Mouse (Mus musculus) ovary, postnatal 10 days (tissue): ENCODE measurements around the gene Clk2.

Experiments
- DNase-seq: peaks from one replicate; pipeline ENCODE4 v3.0.0; 2022; ENCODE audit warnings: low spot score

The Clk2 gene

DNA sequence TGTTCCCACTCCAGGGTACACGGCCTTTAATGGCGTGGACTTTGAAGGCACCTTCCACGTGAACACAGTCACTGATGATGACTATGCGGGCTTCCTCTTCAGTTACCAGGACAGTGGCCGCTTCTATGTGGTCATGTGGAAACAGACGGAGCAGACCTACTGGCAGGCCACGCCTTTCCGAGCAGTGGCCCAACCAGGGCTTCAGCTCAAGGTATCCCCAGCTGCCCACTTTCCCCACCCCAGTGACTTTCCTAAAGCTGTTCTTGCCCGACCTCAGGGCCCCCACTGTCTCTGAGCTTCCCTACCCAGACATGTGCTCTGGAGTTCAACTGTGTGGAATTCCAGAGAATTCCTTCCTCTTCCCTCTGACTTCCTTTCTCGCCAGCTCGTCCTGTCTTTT is 60.2 kb downstream of the Clk2 start:
- DNase-seq, result no peak

DNA sequence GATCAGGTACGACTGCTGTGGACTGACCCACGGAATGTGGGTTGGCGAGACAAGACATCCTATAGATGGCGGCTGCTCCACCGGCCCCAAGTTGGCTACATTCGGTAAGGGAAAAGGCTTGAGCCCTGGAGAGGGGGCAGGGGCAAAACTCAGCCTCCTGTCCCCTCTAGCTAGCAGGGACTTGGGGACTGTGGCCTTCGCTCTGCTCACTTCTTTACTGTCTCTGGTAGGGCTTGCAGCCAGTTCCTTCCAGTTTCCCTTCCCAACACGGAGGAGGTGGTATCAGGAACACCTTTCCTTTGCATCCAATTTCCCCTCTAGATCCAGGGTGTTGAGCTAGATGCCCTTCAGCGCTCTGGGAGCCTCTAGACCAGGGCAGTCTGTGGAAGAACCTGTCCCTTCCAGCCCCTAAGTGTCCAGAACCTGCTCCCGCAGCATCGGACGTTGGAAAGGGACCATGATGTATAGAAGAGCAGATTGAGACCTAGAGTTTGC is 60.8 kb downstream of the Clk2 start:
- DNase-seq, result no peak

DNA sequence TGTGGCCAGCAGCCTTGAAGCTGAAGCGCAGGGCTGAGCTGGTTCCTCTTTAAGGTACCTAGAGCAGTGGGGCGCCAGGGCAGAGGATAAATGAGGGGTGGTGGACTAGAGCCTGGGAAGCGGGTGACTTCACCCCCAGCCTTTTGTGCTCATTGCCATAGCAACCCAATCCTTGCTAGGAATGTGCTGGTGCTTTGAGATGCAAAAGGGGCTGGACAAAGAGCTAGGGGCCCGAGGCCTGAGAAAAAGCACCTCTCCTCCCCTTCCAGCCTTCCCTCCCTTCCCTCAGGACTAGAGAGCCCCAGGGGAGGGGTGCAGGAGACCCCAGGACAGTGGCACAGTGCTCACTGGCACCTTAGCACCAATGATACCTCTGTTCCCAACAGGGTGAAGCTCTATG is 61.3 kb downstream of the Clk2 start:
- DNase-seq, result no peak

DNA sequence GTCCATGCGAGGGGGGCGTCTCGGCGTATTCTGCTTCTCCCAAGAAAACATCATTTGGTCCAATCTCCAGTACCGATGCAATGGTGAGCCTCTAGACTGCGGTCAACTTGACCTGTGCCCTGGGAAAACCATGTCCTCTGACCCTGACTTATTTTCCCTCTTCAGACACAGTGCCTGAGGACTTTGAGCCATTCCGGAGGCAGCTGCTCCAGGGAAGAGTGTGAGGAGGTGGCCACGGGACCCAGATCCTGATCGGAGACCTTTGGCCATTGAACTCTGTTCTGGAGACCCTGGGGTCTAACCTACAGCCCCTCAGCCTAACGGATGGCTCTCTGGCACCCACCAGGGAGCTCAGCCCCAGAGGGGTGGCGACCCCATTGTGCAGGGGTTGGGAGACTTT is 61.8 kb downstream of the Clk2 start:
- no peak for DNase-seq
